Mouse (Mus musculus): Measurements from ENCODE around the gene Plekhh1. TPM values are rescaled to one million over a fixed set of nuclear protein-coding genes. Genes with fewer than 3 reads are reported as not detected.

Plekhh1 gene
- polyA plus RNA-seq, 1 experiment from 2014 or later, result 0.42 TPM

DNA sequence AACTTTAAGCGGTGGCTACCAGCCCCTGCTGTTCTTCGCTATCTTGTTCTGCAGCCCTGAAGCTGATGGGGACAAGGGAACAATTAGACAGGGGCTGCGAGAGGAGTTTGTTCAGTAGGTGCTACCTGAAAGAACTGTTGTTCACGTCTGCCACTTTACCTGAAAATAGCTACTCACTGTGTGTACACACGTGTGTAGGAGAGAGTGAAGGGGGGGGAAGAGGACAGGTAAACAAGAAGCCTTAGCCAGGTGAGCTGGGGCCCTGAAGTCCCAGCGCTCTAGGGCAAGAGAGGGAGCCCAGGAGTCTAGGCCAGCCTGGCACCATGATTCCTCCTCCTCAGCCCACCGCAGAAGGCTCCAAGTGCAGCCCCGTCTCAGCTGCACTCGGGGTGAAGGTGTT is 31.2 kb downstream of the Plekhh1 start:
- ATAC-seq, result no peak
- H3K36me3 ChIP-seq, result no peaks in the 10 kb centered on the region
- no peak overlapping the region for H3K4me3 ChIP-seq
- H3K4me2 ChIP-seq, result no peak overlapping the region
- H3K4me1 ChIP-seq, result peaks cover 4% of the 10 kb centered on the region
- no peak overlapping the region for H3K27ac ChIP-seq
- 83% methylated on average over 9 of the region's 9 CpGs for WGBS (ENCODE audit: insufficient replicate concordance)
- no peaks in the 10 kb centered on the region for H3K27me3 ChIP-seq (replicated peaks)
- H3K9me3 ChIP-seq (replicated peaks), result no peaks in the 10 kb centered on the region
- H3K9ac ChIP-seq, result no peak overlapping the region

DNA sequence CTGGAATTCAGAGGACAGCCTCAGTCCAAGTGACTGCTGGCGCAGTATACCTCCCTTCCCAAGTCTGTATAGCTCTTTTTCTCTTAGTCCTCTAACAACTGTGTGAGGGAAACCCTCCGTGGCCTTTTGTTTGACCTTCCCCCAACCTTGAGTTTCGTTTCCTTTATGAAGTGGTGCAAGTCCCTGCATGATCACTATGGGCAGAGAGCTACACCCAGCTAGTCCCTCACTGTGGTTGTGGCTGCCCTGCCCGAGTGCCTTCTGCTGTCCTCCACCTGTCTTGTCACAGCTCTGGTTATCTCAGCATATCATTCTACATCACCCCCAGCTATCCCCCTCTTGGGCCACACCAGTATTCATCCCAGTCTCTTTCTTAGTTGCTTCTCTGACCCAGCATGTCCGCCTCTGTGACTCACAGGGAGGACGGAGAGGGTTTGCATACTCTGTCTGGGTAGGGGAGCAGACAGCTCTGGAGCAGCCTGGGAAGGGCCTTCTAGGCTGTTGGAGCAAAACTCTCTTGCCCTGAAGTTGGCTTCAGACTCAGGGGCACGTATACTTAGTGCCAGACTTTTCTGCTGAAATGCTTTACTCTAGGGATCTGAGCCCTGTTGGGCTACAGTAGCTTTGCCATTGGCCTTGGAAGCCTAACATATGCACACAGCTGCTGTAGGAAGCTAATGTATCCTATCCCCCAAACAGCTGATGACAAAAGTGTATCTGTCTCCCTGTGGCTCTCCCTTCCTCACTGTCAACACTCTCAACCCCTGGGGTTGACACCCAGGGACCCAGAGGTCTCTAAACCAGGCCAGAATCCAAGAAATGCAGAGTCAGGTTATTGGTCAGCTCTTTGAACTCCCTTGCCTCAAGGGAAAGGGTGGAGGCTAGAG is 32.0 kb downstream of the Plekhh1 start:
- H3K27ac ChIP-seq, result no peak overlapping the region
- H3K9ac ChIP-seq, result no peak overlapping the region
- 66% methylated on average over 7 of the region's 7 CpGs for WGBS (ENCODE audit: insufficient replicate concordance)
- H3K4me2 ChIP-seq, result no peak overlapping the region
- H3K4me1 ChIP-seq, result no peaks in the 10 kb centered on the region
- H3K4me3 ChIP-seq, result no peak overlapping the region
- H3K9me3 ChIP-seq (replicated peaks), result no peaks in the 10 kb centered on the region
- H3K36me3 ChIP-seq, result no peaks in the 10 kb centered on the region
- no peak for ATAC-seq
- H3K27me3 ChIP-seq (replicated peaks), result no peaks in the 10 kb centered on the region

DNA sequence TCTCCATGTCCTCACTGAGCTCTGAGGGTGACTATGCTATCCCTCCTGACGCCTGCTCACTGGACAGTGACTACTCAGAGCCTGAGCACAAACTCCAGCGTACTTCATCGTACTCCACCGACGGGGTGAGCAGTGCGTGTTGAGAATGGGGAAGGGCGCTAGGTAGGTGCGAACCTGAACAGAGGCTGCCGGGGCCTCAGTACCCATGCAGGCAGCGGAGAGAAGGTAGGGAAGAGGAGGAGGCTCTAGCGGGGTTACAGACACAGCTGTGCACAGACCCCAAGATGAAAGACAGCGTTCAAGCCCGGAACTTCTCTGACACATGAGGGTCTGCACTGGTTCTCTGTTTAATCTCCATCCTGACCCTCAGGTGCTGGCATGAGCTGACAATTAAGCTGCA is 35.5 kb downstream of the Plekhh1 start:
- Histone ChIP-seq H3K36me3 (no peaks in the 10 kb centered on the region), H3K4me3 (no peak overlapping the region), H3K9me3 (replicated peaks) (no peaks in the 10 kb centered on the region), H3K27ac (no peak overlapping the region), H3K27me3 (replicated peaks) (no peaks in the 10 kb centered on the region), H3K9ac (no peak overlapping the region), H3K4me2 (no peak overlapping the region), H3K4me1 (no peaks in the 10 kb centered on the region)
- 80% methylated on average over 13 of the region's 13 CpGs for WGBS (ENCODE audit: insufficient replicate concordance)
- ATAC-seq, result no peak

DNA sequence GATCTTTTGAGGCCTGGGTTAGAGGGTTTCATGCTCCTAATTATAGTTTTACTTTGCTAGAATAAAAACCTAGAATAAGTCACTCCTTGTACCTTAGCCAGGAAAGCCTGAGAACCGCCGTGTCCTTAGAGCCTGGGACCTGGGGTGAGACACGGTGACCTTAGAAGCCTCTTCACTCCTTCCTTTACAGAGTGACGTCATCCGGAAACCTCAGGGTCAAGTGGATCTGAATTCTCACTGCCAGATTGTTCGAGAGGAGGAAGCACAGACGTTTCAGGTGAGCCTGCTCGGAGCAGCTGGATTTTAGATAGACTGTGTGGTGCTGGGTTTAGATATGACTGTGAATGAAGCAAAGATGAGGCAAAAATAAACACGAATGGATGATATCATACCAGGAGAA is 37.5 kb downstream of the Plekhh1 start:
- no peak overlapping the region for H3K4me3 ChIP-seq
- no peak overlapping the region for H3K27ac ChIP-seq
- H3K27me3 ChIP-seq (replicated peaks), result no peaks in the 10 kb centered on the region
- H3K4me2 ChIP-seq, result no peak overlapping the region
- no peak overlapping the region for H3K9ac ChIP-seq
- no peak for ATAC-seq
- no peaks in the 10 kb centered on the region for H3K4me1 ChIP-seq
- no peaks in the 10 kb centered on the region for H3K9me3 ChIP-seq (replicated peaks)
- 70% methylated on average over 9 of the region's 9 CpGs for WGBS (ENCODE audit: insufficient replicate concordance)
- H3K36me3 ChIP-seq, result no peaks in the 10 kb centered on the region

DNA sequence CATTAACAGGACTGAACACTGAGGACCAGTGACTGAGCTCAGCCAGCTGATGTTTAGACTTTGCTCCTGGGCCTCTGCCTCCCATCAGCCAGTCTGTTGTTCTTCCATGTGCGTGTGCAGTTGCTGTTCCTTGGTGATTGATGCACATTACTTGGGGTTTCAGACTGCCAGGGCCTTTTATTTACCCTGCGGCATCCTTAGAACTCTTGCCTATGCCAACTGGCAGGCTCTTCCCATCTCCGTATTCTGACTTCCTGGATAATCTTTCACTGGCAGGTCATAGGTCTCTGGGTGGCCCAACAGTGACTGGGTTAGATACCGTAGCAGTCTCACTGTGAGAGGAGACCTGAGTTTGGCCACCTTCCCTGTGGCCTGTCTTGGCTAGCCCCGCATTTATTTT is 38.6 kb downstream of the Plekhh1 start:
- no peak overlapping the region for H3K4me2 ChIP-seq
- no peaks in the 10 kb centered on the region for H3K36me3 ChIP-seq
- no peaks in the 10 kb centered on the region for H3K9me3 ChIP-seq (replicated peaks)
- no peak for ATAC-seq
- H3K9ac ChIP-seq, result no peak overlapping the region
- no peaks in the 10 kb centered on the region for H3K4me1 ChIP-seq
- WGBS (ENCODE audit: insufficient replicate concordance), result 77% methylated on average over 5 of the region's 5 CpGs
- H3K27ac ChIP-seq, result no peak overlapping the region
- no peak overlapping the region for H3K4me3 ChIP-seq
- no peaks in the 10 kb centered on the region for H3K27me3 ChIP-seq (replicated peaks)

DNA sequence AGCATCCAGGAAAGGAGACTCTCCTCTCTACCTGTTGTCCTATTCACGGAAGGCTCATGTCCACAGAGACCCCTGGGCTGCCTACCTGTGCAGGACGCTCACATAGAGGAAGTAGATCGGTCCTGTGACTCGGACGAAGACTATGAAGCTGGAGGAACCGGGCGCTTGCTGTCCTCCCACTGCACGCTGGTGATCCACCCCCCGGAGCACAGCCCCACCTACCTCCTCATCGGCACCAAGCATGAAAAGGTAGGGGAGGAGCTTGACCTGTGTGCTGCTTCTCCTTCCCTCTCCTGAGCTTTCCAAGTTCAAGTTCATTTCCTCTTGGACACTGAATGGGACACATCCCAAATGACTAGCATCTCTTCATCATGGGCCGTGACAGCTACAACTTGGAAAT is 39.3 kb downstream of the Plekhh1 start:
- Histone ChIP-seq H3K27ac (no peak overlapping the region), H3K9me3 (replicated peaks) (no peaks in the 10 kb centered on the region), H3K36me3 (peaks cover 5% of the 10 kb centered on the region; the same call in 1 of the 2 replicates), H3K9ac (no peak overlapping the region), H3K4me3 (no peak overlapping the region), H3K27me3 (replicated peaks) (no peaks in the 10 kb centered on the region), H3K4me2 (no peak overlapping the region), H3K4me1 (no peaks in the 10 kb centered on the region)
- no peak for ATAC-seq
- WGBS (ENCODE audit: insufficient replicate concordance), result 76% methylated on average over 11 of the region's 11 CpGs

DNA sequence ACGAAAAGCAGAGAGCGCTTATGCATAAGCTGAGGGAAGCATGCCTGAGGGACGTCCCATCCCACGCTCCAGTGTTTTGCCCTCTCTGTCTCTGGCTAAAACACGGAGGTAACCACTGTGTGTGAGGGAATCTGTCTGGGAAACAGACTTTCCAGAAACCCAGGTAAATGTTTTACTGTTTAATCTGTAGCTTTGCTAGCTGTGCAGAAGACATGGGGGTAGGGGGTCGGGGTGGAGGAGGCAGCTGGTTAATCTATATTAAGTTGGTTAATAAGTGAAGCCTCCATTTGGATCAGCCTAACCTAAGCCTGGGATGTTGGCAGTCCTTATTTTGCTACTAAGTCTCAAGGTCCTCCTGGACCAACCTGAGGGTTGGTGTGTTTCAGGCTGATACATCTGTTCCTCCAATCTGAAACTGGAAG is 40.2 kb downstream of the Plekhh1 start:
- H3K36me3 ChIP-seq, result peaks cover 14% of the 10 kb centered on the region
- H3K9me3 ChIP-seq (replicated peaks), result no peaks in the 10 kb centered on the region
- H3K4me1 ChIP-seq, result no peaks in the 10 kb centered on the region
- ATAC-seq, result no peak
- no peaks in the 10 kb centered on the region for H3K27me3 ChIP-seq (replicated peaks)
- H3K4me2 ChIP-seq, result no peak overlapping the region
- 73% methylated on average over 6 of the region's 6 CpGs for WGBS (ENCODE audit: insufficient replicate concordance)
- H3K9ac ChIP-seq, result no peak overlapping the region
- no peak overlapping the region for H3K4me3 ChIP-seq
- no peak overlapping the region for H3K27ac ChIP-seq

DNA sequence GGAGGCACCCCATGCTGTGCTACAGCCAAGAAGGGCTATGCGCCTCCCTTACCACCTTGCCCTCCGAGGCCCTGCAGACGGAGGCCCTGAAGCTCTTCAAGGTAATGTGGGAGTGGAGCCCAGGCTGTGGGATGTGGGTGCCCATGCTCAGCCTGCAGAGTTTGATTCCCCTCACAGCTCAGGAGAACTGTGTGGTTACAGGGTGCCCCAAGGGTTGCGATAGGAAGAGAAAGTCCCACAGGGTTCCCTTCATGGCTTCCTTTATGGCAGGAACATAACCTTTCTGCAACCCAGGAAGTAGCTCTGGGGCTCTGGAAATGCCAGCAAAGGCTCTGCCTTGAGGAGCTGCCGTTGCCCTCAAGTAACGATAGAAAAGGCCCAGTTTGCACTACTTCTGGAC is 41.0 kb downstream of the Plekhh1 start:
- H3K4me2 ChIP-seq, result no peak overlapping the region
- peaks cover 20% of the 10 kb centered on the region for H3K36me3 ChIP-seq
- 71% methylated on average over 6 of the region's 6 CpGs for WGBS (ENCODE audit: insufficient replicate concordance)
- no peak overlapping the region for H3K27ac ChIP-seq
- no peaks in the 10 kb centered on the region for H3K4me1 ChIP-seq
- H3K27me3 ChIP-seq (replicated peaks), result no peaks in the 10 kb centered on the region
- H3K4me3 ChIP-seq, result no peak overlapping the region
- ATAC-seq, result no peak
- no peak overlapping the region for H3K9ac ChIP-seq
- H3K9me3 ChIP-seq (replicated peaks), result no peaks in the 10 kb centered on the region

DNA sequence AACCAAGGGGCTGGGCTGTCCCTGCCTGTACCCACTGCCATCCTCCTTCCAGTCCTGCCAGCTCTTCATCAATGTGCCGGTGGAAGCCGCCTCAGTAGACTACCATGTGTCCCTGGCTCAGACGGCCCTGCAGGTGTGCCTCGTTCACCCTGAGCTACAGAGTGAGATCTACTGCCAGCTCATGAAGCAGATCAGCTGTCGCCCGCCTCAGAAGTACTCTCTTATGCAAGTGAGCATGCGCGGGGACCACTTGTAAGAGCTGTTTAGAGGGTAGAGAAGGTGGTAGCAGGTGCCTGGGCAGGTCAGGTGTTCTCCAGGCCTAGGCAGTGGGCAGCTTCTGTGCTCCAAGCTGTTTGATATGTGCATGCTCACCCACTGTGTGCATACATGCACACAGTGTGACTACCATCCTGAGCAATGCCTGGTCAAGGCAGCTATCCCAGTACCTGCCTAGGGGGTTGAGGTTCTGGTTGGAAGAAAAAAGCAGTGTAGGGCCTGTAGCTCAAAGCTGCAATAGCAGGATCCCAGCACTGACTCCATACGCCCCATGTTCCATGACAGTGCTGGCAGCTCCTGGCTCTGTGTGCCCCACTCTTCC is 41.9 kb downstream of the Plekhh1 start:
- ATAC-seq, result no peak
- H3K4me3 ChIP-seq, result no peak overlapping the region
- 77% methylated on average over 9 of the region's 9 CpGs for WGBS (ENCODE audit: insufficient replicate concordance)
- H3K9ac ChIP-seq, result no peak overlapping the region
- no peaks in the 10 kb centered on the region for H3K27me3 ChIP-seq (replicated peaks)
- peaks cover 29% of the 10 kb centered on the region for H3K36me3 ChIP-seq
- no peaks in the 10 kb centered on the region for H3K9me3 ChIP-seq (replicated peaks)
- no peaks in the 10 kb centered on the region for H3K4me1 ChIP-seq
- no peak overlapping the region for H3K4me2 ChIP-seq
- H3K27ac ChIP-seq, result no peak overlapping the region

DNA sequence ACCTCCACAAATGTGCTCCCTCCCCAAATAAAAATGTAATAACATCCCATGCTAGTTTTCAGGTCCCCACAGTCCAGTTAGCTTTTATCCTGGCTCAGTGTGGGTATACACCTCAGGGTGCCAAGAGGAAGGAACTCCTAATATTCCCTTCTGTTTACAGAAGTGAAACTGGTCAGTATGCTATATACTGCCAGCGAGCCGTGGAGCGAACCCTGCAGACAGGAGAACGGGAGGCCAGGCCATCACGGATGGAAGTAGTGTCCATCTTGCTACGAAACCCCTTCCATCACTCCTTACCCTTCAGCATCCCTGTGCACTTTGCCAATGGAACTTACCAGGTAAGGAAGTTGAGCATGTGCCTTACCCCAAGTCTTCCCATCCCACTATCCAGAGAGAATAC is 43.6 kb downstream of the Plekhh1 start:
- Histone ChIP-seq H3K36me3 (peaks cover 42% of the 10 kb centered on the region), H3K9ac (no peak overlapping the region), H3K4me3 (no peak overlapping the region), H3K4me1 (no peaks in the 10 kb centered on the region), H3K27ac (no peak overlapping the region), H3K4me2 (no peak overlapping the region), H3K9me3 (replicated peaks) (no peaks in the 10 kb centered on the region), H3K27me3 (replicated peaks) (no peaks in the 10 kb centered on the region)
- whole genome bisulfite sequencing (ENCODE audit: insufficient replicate concordance), result 81% methylated on average over 6 of the region's 6 CpGs
- no peak for ATAC-seq

DNA sequence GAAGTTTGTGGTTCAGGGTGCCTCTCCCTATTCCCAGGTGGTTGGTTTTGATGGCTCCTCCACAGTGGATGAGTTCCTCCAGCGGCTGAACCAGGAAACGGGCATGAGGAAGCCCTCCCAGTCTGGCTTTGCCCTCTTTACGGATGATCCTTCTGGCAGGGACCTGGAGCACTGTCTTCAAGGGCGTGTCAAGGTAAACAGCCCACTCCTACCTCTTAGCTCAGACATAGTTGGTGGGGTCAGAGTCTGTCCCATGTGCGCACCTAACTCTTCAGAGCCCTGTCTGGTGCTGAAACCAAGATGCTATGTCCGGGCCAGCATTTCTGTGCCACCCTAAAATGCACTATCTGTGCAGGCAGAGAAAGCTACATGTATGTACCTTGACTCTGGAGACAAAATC is 44.4 kb downstream of the Plekhh1 start:
- ATAC-seq, result no peak
- H3K4me1 ChIP-seq, result no peaks in the 10 kb centered on the region

DNA sequence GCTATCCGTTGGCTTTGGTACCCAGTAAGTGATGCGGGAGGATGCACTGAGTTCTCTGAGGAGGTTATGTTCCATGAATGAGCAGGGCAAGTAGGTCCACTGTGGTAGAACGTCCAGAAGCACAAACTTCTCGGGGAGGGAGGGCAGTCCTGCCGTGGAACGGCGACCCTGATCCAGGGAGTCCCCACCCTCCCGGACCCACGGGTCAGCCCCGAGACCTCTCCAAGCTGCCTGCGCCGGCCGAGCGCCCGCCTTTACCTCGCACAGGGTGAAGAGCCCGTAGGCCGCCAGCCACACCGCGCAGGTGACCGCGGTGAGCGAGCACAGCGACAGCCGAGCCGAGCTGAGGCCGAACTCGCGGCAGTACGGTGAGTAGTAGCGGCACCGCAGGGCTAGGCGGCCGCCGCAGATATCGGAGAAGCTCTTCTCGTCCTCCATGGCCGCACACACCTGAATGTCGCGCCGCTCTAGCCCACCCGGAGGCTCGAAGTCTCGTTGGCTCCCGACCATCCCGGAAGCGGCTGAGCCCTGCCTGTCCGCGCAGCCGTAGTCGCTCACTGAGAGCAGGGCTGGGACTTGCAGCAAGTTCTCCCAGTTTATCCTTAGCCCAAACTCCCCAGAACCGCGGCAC is 60.3 kb downstream of the Plekhh1 start, which contains the start of gene Pigh:
TSS of gene Pigh (minus strand) at position 470 of the 631 bp plus-strand sequence.
- Histone ChIP-seq H3K9me3 (replicated peaks) (no peaks in the 10 kb centered on the region), H3K9ac (peak within 1 kb of the TSS; percentile 89), H3K4me1 (peaks cover 12% of the 10 kb centered on the region), H3K27ac (peak within 1 kb of the TSS; percentile 66; the same call in 1 of the 2 replicates), H3K4me3 (peak within 1 kb of the TSS; percentile 89), H3K4me2 (peak within 1 kb of the TSS; percentile 87), H3K27me3 (replicated peaks) (no peaks in the 10 kb centered on the region), H3K36me3 (peaks cover 12% of the 10 kb centered on the region)
- under 1% methylated on average over 53 of the region's 53 CpGs for WGBS (ENCODE audit: insufficient replicate concordance)
- peak; percentile 97 for ATAC-seq

More for the DNA sequence above, 44.4 kb downstream of the Plekhh1 start:
- Histone ChIP-seq H3K4me3 (no peak overlapping the region), H3K9ac (no peak overlapping the region), H3K27me3 (replicated peaks) (no peaks in the 10 kb centered on the region), H3K4me2 (no peak overlapping the region), H3K27ac (no peak overlapping the region), H3K36me3 (peaks cover 48% of the 10 kb centered on the region), H3K9me3 (replicated peaks) (no peaks in the 10 kb centered on the region)
- 77% methylated on average over 6 of the region's 6 CpGs for WGBS (ENCODE audit: insufficient replicate concordance)
